Mouse (Mus musculus): ENCODE data around the gene Gss. TPM values are rescaled to one million over a fixed set of nuclear protein-coding genes. Genes with fewer than 3 reads are reported as not detected.

Gene Gss
- total RNA-seq (2014; rRNA removed; ENCODE audit: low replicate concordance) (32.5 and 52.3 TPM in 2 replicates), polyA plus RNA-seq (2015; fragmentation: Nextera tagmentation; extraction: Ambion mirVana) (24.8 and 25.9 TPM in 2 replicates)

DNA sequence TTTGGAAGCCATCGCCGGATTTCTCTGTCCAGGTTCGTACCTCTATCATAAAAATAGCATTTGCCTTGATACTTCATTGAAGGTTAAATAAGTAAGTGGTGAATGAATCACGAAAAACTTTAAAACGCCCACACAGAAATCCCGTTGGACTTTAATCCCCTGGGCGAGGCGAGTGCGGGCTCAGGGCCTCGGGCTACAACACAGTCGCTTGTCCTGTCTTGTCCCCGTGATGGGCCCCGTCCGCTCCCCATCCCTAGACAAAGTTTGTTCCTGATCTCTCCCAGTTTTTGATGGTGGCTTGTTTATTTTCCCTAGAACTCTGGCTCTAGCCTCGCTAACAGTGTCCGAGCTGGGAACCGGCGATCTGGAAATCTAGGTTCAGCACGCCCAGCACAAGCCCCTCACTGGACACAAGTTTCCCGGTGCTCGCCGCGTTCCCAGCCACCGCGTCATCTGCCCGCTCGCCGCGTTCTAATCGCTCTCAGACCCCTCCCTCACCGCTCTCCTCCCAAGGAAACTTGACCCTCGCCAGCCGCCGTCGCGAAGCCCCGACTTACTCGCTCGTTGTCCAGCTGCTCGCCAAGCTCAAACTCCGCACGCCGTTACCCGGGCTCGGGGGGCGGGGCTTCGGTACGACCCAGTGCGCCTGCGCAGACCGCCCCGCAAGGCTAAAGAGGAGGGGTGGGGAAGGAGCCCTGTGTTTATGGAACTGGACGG is at the start of gene Gss:
Gene Gss (minus strand): TSS at position 674 of the 717 bp plus-strand sequence.
- Histone ChIP-seq H3K9me3 (replicated peaks; ENCODE audit: control insufficient read depth, low read length) (no peaks in the 10 kb centered on the region), H3K36me3 (replicated peaks; ENCODE audit: control insufficient read depth, insufficient read depth, low read length) (no peaks in the 10 kb centered on the region), H3K4me3 (ENCODE audit: low read depth, low read length) (peak within 1 kb of the TSS; percentile 58), H3K27me3 (ENCODE audit: control insufficient read depth, insufficient read depth, low read length) (no peaks in the 10 kb centered on the region), H3K9ac (replicated peaks; ENCODE audit: low read depth, low read length) (peak within 1 kb of the TSS; percentile 78), H3K4me2 (ENCODE audit: low read depth, low read length) (peak within 1 kb of the TSS; percentile 86), H3K4me1 (ENCODE audit: control insufficient read depth, insufficient read depth) (peaks cover 7% of the 10 kb centered on the region; the same call in 1 of the 2 replicates), H3K27ac (ENCODE audit: low read depth) (peak within 1 kb of the TSS; percentile 87)
- under 1% methylated on average over 53 of the region's 53 CpGs for WGBS
- ATAC-seq (ENCODE audit: insufficient read depth, low read depth), result peak; percentile 89
- peak; percentile 97 for DNase-seq (ENCODE audit: low spot score)
- no peak for TF ChIP-seq EP300 (IDR thresholded peaks at IDR 0.05; ENCODE audit: low read depth)
- no peak for TF ChIP-seq CTCF (IDR thresholded peaks at IDR 0.05; ENCODE audit: low read depth)

DNA sequence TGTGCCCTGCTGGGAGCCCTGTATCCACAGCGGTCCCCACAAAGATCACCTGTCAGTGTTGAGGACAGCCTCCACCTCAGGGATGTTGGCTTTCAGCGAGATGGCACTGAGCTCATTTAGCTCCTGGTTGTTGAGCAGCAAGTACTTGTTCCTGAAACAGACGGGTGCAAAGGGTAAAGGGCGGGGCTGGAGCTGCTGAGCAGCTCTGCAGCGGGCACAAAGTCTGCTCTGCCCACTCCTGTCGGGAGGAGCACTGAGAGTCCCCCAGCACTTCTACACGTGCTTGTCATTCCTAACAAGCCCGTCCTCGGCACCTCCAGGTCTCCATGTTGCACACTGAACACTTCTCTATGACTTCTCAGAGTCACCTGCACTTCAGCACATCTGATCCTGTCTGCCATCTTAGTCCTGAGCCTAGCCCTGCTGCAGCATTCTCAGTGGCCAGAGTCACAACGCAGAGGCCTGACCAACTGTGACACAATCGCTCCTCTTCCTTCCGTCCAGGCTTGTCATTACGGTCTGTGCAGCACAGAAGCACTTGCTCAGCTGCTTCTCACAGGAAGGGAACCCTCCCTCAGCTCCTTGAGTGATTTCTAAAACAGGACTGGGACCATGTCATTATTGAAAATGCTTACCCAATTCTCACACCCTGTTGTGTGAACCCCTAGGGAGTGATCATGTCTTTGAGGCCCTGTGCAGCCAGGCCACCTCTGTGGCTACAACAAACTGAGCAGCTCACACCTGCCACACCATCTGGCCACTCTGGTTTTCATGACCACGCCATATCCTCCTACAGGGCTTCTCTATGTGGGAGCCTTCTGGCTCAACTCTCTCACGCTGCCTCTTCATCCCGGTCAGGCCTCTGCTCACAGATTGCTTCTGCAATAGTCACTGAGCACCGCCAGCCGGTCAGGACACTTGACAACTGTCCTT is 49.2 kb upstream of the Gss start:
- Histone ChIP-seq H3K27me3 (ENCODE audit: control insufficient read depth, insufficient read depth, low read length) (no peaks in the 10 kb centered on the region), H3K27ac (ENCODE audit: low read depth) (no peak overlapping the region), H3K9ac (replicated peaks; ENCODE audit: low read depth, low read length) (no peak overlapping the region), H3K4me1 (ENCODE audit: control insufficient read depth, insufficient read depth) (no peaks in the 10 kb centered on the region), H3K9me3 (replicated peaks; ENCODE audit: control insufficient read depth, low read length) (no peaks in the 10 kb centered on the region), H3K4me3 (ENCODE audit: low read depth, low read length) (no peak overlapping the region), H3K36me3 (replicated peaks; ENCODE audit: control insufficient read depth, insufficient read depth, low read length) (peaks cover 89% of the 10 kb centered on the region), H3K4me2 (ENCODE audit: low read depth, low read length) (no peak overlapping the region)
- ATAC-seq (ENCODE audit: insufficient read depth, low read depth), result no peak
- DNase-seq (ENCODE audit: low spot score), result no peak
- TF ChIP-seq EP300 (IDR thresholded peaks at IDR 0.05; ENCODE audit: low read depth) (no peak), CTCF (IDR thresholded peaks at IDR 0.05; ENCODE audit: low read depth) (no peak)
- WGBS, result 76% methylated on average over 18 of the region's 18 CpGs

DNA sequence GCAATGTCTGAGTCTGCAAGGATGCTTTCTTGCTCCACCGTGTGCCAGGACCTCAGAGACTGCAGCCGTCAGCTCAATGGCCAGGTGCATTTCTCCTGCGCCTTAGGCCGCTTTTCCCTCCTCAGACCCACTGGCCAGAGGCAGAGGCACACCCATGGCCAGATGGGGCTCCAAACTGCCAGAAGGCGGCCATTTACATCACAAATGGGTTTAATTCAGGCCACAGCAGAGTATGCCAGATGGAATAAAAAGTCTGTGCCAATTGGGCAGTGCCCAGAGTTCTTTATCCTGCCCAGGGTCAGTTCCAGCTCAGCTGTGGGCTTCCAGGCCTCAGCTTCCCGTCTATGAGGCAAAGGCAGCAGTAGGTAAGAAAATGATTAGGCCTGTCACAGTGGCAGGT is 48.0 kb upstream of the Gss start:
- 83% methylated on average over 6 of the region's 6 CpGs for WGBS
- Histone ChIP-seq H3K4me3 (ENCODE audit: low read depth, low read length) (no peak overlapping the region), H3K9me3 (replicated peaks; ENCODE audit: control insufficient read depth, low read length) (no peaks in the 10 kb centered on the region), H3K9ac (replicated peaks; ENCODE audit: low read depth, low read length) (no peak overlapping the region), H3K36me3 (replicated peaks; ENCODE audit: control insufficient read depth, insufficient read depth, low read length) (peaks cover 92% of the 10 kb centered on the region), H3K4me2 (ENCODE audit: low read depth, low read length) (no peak overlapping the region), H3K27me3 (ENCODE audit: control insufficient read depth, insufficient read depth, low read length) (no peaks in the 10 kb centered on the region), H3K4me1 (ENCODE audit: control insufficient read depth, insufficient read depth) (no peaks in the 10 kb centered on the region), H3K27ac (ENCODE audit: low read depth) (no peak overlapping the region)
- DNase-seq (ENCODE audit: low spot score), result no peak
- ATAC-seq (ENCODE audit: insufficient read depth, low read depth), result no peak
- TF ChIP-seq CTCF (IDR thresholded peaks at IDR 0.05; ENCODE audit: low read depth), result no peak
- no peak for TF ChIP-seq EP300 (IDR thresholded peaks at IDR 0.05; ENCODE audit: low read depth)

DNA sequence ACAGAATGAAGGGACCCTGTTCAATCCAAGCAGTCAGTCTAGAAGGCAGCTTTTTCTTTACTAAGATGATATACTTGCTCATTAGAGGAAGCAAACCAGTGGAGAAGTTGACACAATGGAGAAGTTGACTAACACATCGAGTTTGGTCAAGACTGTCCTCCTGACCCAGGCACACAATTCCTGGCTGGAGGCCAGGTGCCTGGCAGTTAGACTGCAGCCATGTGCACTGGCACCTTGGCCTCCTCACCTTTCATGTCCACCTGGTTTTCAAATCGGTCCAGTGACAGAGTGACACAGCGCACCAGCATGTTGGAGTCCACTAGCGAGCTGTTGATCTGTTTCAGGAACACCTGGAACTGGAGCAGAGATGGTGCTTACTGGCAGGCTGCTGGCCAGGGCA is 44.8 kb upstream of the Gss start:
- Histone ChIP-seq H3K9me3 (replicated peaks; ENCODE audit: control insufficient read depth, low read length) (no peaks in the 10 kb centered on the region), H3K4me1 (ENCODE audit: control insufficient read depth, insufficient read depth) (no peaks in the 10 kb centered on the region), H3K36me3 (replicated peaks; ENCODE audit: control insufficient read depth, insufficient read depth, low read length) (peaks cover 94% of the 10 kb centered on the region), H3K27ac (ENCODE audit: low read depth) (no peak overlapping the region), H3K9ac (replicated peaks; ENCODE audit: low read depth, low read length) (no peak overlapping the region), H3K27me3 (ENCODE audit: control insufficient read depth, insufficient read depth, low read length) (no peaks in the 10 kb centered on the region), H3K4me3 (ENCODE audit: low read depth, low read length) (no peak overlapping the region), H3K4me2 (ENCODE audit: low read depth, low read length) (no peak overlapping the region)
- TF ChIP-seq EP300 (IDR thresholded peaks at IDR 0.05; ENCODE audit: low read depth), result no peak
- TF ChIP-seq CTCF (IDR thresholded peaks at IDR 0.05; ENCODE audit: low read depth), result no peak
- no peak for DNase-seq (ENCODE audit: low spot score)
- WGBS, result 67% methylated on average over 4 of the region's 4 CpGs
- ATAC-seq (ENCODE audit: insufficient read depth, low read depth), result no peak

DNA sequence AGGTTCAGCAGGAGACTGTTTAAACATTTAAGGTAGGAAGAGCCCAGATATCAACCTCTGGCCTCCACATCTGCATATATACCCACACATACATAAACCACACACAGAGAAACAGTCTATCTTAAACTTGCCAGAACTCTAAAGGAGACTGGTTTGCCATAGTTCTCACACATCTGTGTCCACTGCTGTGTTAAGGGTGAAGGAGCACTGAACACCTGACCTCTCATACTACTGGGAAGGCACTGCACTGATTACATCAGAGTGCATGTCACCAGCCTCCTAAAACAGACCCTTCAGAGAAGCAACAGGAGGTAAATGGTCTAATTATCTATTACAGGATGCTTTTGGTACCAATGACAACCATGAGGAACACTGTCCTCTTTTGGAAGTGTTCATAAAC is 44.3 kb upstream of the Gss start:
- no peak for TF ChIP-seq CTCF (IDR thresholded peaks at IDR 0.05; ENCODE audit: low read depth)
- no peak for TF ChIP-seq EP300 (IDR thresholded peaks at IDR 0.05; ENCODE audit: low read depth)
- ATAC-seq (ENCODE audit: insufficient read depth, low read depth) (no peak), DNase-seq (ENCODE audit: low spot score) (no peak)
- no peak overlapping the region for H3K4me2 ChIP-seq (ENCODE audit: low read depth, low read length)
- peaks cover 94% of the 10 kb centered on the region for H3K36me3 ChIP-seq (replicated peaks; ENCODE audit: control insufficient read depth, insufficient read depth, low read length)
- H3K9ac ChIP-seq (replicated peaks; ENCODE audit: low read depth, low read length), result no peak overlapping the region
- no peak overlapping the region for H3K27ac ChIP-seq (ENCODE audit: low read depth)
- H3K27me3 ChIP-seq (ENCODE audit: control insufficient read depth, insufficient read depth, low read length), result no peaks in the 10 kb centered on the region
- H3K4me1 ChIP-seq (ENCODE audit: control insufficient read depth, insufficient read depth), result no peaks in the 10 kb centered on the region
- no peak overlapping the region for H3K4me3 ChIP-seq (ENCODE audit: low read depth, low read length)
- H3K9me3 ChIP-seq (replicated peaks; ENCODE audit: control insufficient read depth, low read length), result no peaks in the 10 kb centered on the region
